Mouse (Mus musculus) heart, embryonic 11.5 days (tissue): Measurements from ENCODE around the gene Ccdc149. TPM values are rescaled to one million over a fixed set of nuclear protein-coding genes. Genes with fewer than 3 reads are reported as not detected.

Source experiments
- ATAC-seq: fragments of 200-750 bp; cut with Nextera tagmentation; replicated peaks from 2 replicates; pipeline ENCODE4 v1.8.0; 2017; ENCODE audit warnings: moderate library complexity; ENCODE audit not compliant: insufficient number of reproducible peaks, low FRiP score, low TSS enrichment
- H3K27ac ChIP-seq: fragments of 300-500 bp; sonication (generic); 2 replicates; pipeline ENCODE4 v1.5.1; 2014; ENCODE audit warnings: mild to moderate bottlenecking, low read depth, low read length
- H3K27me3 ChIP-seq: fragments of 300-500 bp; sonication (generic); 2 replicates; pipeline ENCODE4 v1.6.1; 2014; ENCODE audit warnings: mild to moderate bottlenecking, low read length, mixed read lengths; ENCODE audit not compliant: control insufficient read depth, insufficient read depth
- H3K36me3 ChIP-seq: fragments of 300-500 bp; sonication (generic); 2 replicates; pipeline ENCODE4 v1.6.1; 2014; ENCODE audit warnings: mild to moderate bottlenecking, low read length, moderate library complexity, mixed read lengths; ENCODE audit not compliant: control insufficient read depth, insufficient read depth
- H3K4me1 ChIP-seq: fragments of 300-500 bp; sonication (generic); 2 replicates; pipeline ENCODE4 v1.6.1; 2014; ENCODE audit warnings: low read length; ENCODE audit not compliant: control insufficient read depth, insufficient read depth
- H3K4me2 ChIP-seq: fragments of 300-500 bp; sonication (generic); 2 replicates; pipeline ENCODE4 v1.6.1; 2014; ENCODE audit warnings: mild to moderate bottlenecking, moderate library complexity
- H3K4me3 ChIP-seq: fragments of 300-500 bp; sonication (generic); 2 replicates; pipeline ENCODE4 v1.5.1; 2014; ENCODE audit warnings: low read depth, low read length
- H3K9ac ChIP-seq: fragments of 300-500 bp; sonication (generic); 2 replicates; pipeline ENCODE4 v1.6.1; 2014; ENCODE audit warnings: mild to moderate bottlenecking, low read depth, low read length, moderate library complexity
- H3K9me3 ChIP-seq: fragments of 300-500 bp; sonication (generic); replicated peaks from 2 replicates; pipeline ENCODE4 v1.6.1; 2016; ENCODE audit warnings: low read length; ENCODE audit not compliant: control insufficient read depth
- WGBS: fragments of 180-500 bp; shearing (Covaris S2); extraction: QIAGEN DNeasy Blood & Tissue Kit; methylation state at CpG from one replicate; pipeline ENCODE4 v1.1.7; 2014; ENCODE audit not compliant: insufficient replicate concordance; 5-methylcytosine and 5-hydroxymethylcytosine counted together
- polyA plus RNA-seq: library from polyadenylated mRNA; unstranded; fragments of >200 nt; fragmentation: Nextera tagmentation; extraction: Ambion mirVana; gene quantifications from 2 replicates; pipeline ENCODE4 v1.2.1, GENCODE M21; 2014

The Ccdc149 gene
- polyA plus RNA-seq, 1 experiment from 2014 or later = 1.8 TPM

DNA sequence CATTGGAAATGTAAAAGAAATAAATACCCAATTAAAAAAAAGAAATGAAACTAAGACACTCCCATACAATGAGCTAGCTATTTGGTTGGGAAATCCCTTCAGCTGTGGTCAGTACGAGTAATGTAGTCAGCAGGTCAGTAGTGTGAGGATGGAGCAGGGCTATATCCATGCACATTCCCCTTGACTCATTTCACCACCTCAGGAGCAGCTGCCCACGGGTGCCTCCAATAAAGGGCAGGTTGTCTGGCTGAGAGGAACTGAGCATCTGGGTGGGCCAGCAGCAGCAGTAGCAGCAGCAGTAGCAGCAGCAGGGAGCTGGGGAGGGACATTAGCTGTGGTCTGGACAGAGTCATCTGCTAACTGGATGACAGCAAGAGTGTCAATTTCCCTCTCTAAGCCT is 85.3 kb downstream of the Ccdc149 start:
- Histone ChIP-seq H3K27me3 (no peaks in the 10 kb centered on the region), H3K36me3 (no peaks in the 10 kb centered on the region), H3K9ac (no peak overlapping the region), H3K4me3 (no peak overlapping the region), H3K4me2 (no peak overlapping the region), H3K4me1 (no peaks in the 10 kb centered on the region), H3K27ac (no peak overlapping the region), H3K9me3 (peaks cover 4% of the 10 kb centered on the region; the same call in 1 of the 2 replicates)
- 48% methylated on average over 2 of the region's 2 CpGs for WGBS
- ATAC-seq = no peak

DNA sequence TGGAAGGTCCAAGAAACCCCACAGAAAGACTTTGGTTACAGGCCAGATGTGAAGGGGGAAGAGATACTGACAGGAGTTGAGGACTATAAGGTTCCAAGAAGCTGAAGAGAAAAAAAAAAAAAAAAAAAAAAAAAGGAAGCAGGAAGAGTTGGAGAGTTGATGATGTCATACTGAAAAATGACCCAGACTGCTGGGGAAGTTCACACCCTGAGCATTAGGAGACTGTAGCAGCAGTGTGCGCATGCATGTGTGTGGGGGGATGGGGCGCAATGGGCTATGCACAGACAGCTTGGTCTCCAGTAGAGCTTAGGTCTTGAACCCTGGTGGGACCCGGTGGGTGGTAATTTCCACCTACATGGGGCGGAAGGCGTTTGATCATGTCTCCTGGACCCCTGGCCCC is 87.6 kb downstream of the Ccdc149 start:
- Histone ChIP-seq H3K4me1 (no peaks in the 10 kb centered on the region), H3K4me3 (no peak overlapping the region), H3K27ac (no peak overlapping the region), H3K9ac (no peak overlapping the region), H3K36me3 (no peaks in the 10 kb centered on the region), H3K9me3 (no peaks in the 10 kb centered on the region), H3K27me3 (no peaks in the 10 kb centered on the region), H3K4me2 (no peak overlapping the region)
- 63% methylated on average over 5 of the region's 5 CpGs for WGBS
- ATAC-seq = no peak

DNA sequence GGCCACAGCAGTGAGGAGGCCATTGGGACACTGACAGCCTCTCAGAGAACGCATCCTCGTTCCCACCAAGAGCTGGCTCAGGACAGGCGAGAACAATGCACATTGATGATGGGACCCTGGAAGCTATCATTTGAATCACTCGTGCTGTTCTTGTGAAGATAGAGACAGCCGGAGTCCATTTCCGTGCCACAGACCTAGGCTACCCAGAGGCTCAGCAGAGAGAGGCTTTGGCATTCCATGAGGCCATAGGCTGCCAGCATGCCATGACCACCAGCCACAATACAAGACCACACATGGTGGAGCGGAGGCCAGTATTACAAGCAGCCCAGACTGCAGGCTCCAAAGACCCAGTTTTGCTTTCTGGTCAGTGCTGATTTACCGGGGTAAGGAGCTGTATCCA is 88.5 kb downstream of the Ccdc149 start:
- H3K27me3 ChIP-seq = no peaks in the 10 kb centered on the region
- no peaks in the 10 kb centered on the region for H3K4me1 ChIP-seq
- no peak overlapping the region for H3K4me2 ChIP-seq
- H3K36me3 ChIP-seq = no peaks in the 10 kb centered on the region
- no peak overlapping the region for H3K27ac ChIP-seq
- no peaks in the 10 kb centered on the region for H3K9me3 ChIP-seq
- WGBS = 75% methylated on average over 8 of the region's 8 CpGs
- no peak for ATAC-seq
- H3K9ac ChIP-seq = no peak overlapping the region
- H3K4me3 ChIP-seq = no peak overlapping the region

DNA sequence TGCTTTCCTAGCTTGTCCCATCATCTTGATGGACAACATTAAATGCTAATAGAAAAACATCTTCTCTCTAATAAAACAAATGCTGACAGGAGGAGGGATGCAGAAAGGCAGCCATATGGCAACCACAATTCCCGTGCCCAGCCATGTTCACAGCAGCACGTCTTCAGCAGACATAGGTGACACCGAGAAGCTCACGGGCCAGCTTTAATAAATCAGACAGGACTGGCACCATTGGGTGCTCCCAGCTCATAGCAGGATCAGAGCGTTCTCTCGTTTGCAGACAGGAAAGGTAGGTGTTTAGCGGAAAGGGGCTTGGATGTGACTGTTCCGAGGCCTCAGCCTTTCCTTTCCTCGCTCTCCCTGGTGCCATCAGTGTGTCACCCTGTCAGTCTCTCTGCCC is 95.5 kb downstream of the Ccdc149 start:
- H3K4me2 ChIP-seq = no peak overlapping the region
- no peak overlapping the region for H3K9ac ChIP-seq
- no peaks in the 10 kb centered on the region for H3K27me3 ChIP-seq
- no peaks in the 10 kb centered on the region for H3K9me3 ChIP-seq
- H3K27ac ChIP-seq = no peak overlapping the region
- H3K36me3 ChIP-seq = no peaks in the 10 kb centered on the region
- no peaks in the 10 kb centered on the region for H3K4me1 ChIP-seq
- no peak overlapping the region for H3K4me3 ChIP-seq
- no peak for ATAC-seq
- WGBS = 79% methylated on average over 9 of the region's 9 CpGs

DNA sequence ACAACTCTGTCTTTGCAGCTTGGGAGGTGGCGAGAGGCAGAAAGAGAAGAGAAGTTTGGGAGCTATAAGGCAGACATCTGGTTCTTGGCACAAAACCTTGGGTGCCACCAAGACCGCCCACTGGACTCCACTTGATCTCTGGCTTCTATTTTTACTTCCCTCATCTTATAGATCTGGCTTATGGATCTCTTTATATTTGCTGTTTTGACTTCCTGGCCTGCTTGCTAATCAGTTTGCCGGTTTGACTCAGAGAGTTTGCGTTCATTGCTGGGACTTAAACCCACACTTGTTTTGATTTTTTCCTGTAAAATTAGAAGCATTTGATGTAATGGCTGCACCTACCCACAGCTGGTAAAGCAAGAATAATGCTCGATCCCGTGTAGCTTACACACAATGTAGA is 100.4 kb downstream of the Ccdc149 start:
- no peak overlapping the region for H3K4me2 ChIP-seq
- H3K27ac ChIP-seq = no peak overlapping the region
- no peaks in the 10 kb centered on the region for H3K4me1 ChIP-seq
- no peaks in the 10 kb centered on the region for H3K36me3 ChIP-seq
- peaks cover 15% of the 10 kb centered on the region for H3K27me3 ChIP-seq
- no peak overlapping the region for H3K9ac ChIP-seq
- no peak for ATAC-seq
- 87% methylated on average over 6 of the region's 6 CpGs for WGBS
- H3K4me3 ChIP-seq = no peak overlapping the region
- no peaks in the 10 kb centered on the region for H3K9me3 ChIP-seq

DNA sequence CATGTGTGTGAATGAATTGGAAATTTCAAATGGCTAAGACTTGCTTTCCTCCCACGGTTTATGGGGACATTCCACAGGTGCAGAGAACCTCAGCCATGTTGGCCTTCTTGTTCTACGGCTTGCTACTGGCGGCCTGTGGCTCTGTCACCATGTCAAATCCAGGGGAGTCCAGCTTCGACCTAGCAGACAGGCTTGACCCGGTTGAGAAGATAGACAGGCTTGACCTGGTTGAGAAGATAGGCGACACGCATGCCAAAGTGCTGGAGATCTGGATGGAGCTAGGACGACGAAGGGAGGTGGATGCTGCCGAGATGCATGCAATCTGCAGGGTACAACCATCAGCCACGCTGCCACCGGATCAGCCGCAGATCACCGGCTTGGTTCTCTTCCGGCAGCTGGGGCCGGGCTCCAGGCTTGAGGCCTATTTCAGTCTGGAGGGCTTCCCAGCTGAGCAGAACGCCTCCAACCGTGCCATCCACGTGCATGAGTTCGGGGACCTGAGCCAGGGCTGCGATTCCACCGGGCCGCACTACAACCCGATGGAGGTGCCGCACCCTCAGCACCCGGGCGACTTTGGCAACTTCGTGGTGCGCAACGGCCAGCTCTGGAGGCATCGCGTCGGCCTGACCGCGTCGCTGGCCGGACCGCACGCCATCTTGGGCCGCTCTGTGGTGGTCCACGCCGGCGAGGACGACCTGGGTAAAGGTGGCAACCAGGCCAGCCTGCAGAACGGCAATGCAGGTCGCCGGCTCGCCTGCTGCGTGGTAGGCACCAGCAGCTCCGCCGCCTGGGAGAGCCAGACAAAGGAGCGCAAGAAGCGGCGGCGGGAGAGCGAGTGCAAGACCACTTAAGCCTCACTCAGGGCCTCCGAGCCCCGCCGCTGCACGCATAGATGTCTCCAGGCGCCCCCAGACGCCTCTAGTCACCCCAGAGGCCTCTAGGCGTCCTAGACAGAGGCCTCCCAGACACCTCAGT is 103.2 kb downstream of the Ccdc149 start:
- Histone ChIP-seq H3K9ac (peak overlapping the region; percentile 60), H3K36me3 (no peaks in the 10 kb centered on the region), H3K27me3 (peaks cover 15% of the 10 kb centered on the region), H3K4me2 (peak overlapping the region; percentile 72), H3K4me3 (peak overlapping the region; percentile 38), H3K27ac (no peak overlapping the region), H3K4me1 (peaks cover 8% of the 10 kb centered on the region), H3K9me3 (no peaks in the 10 kb centered on the region)
- 39% methylated on average over 63 of the region's 63 CpGs for WGBS
- no peak for ATAC-seq

DNA sequence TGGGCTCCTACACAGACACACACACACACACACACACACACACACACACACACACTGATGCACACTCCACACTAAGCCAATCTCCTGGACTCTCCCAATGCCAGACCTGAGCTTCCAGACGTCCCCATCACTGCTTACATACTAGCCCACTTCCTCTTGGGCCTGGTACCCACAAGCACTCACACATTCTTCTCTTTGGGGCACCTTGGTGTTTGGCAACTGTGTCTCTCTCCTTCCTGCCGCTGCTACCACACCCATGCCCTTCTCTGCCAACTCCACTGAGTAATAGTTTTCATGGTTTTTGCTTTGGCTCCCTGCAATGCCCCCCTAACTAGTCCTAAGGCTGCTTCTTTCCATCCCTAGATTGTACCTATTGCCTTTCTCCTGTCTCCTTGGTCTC is 104.7 kb downstream of the Ccdc149 start:
- Histone ChIP-seq H3K27me3 (peaks cover 15% of the 10 kb centered on the region), H3K4me1 (peaks cover 8% of the 10 kb centered on the region)

DNA sequence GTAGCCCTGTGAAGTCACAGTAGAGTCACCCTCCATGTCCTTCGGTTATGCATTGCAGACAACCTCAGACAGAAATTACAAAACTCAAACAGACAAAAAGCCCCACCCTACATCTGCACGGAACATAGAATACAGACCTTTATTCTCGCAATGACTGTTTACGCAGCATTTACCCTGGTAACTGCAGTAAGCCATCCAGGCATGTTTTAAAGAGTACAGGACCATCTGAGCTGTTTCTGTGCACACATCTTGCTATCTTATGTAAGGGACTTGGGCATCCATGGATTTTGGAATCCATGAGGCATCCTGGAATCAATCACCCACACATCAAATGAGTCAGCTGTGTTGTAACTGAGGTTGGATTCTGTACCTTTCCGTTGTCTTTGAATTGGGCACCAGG is 105.4 kb downstream of the Ccdc149 start:
- Histone ChIP-seq H3K4me2 (no peak overlapping the region), H3K4me1 (peaks cover 8% of the 10 kb centered on the region), H3K36me3 (no peaks in the 10 kb centered on the region), H3K9ac (no peak overlapping the region), H3K27ac (no peak overlapping the region), H3K4me3 (no peak overlapping the region), H3K27me3 (peaks cover 15% of the 10 kb centered on the region), H3K9me3 (no peaks in the 10 kb centered on the region)
- WGBS = 83% methylated on average over 5 of the region's 5 CpGs
- no peak for ATAC-seq

More for the DNA sequence above, 104.7 kb downstream of the Ccdc149 start:
- H3K9ac ChIP-seq = no peak overlapping the region
- ATAC-seq = no peak
- 58% methylated on average over 2 of the region's 2 CpGs for WGBS
- H3K36me3 ChIP-seq = no peaks in the 10 kb centered on the region
- H3K27ac ChIP-seq = no peak overlapping the region
- no peak overlapping the region for H3K4me2 ChIP-seq
- H3K4me3 ChIP-seq = no peak overlapping the region
- H3K9me3 ChIP-seq = no peaks in the 10 kb centered on the region

DNA sequence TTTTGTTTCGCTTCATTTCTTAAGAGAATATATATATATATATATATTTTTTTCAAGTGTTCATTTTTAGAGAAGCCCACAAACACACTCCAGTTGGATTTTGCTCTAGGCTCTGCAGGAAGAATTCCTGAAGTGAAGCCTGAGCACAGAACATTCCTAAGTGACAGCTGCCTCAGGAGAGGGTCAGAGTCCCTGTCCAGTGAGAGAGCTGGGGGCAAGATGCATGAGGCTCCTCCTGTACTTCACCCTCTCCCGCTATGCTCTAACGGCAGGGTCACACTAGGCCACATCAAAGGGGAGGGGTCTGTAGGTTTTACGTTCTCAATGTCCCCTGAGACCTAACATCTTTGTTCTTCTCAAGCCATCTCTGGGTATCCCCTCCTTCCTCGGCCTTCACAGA is 106.8 kb downstream of the Ccdc149 start:
- no peaks in the 10 kb centered on the region for H3K36me3 ChIP-seq
- no peak for ATAC-seq
- H3K4me1 ChIP-seq = peaks cover 12% of the 10 kb centered on the region
- H3K27ac ChIP-seq = no peak overlapping the region
- H3K9me3 ChIP-seq = no peaks in the 10 kb centered on the region
- no peak overlapping the region for H3K4me2 ChIP-seq
- peaks cover 8% of the 10 kb centered on the region; the same call in 1 of the 2 replicates for H3K27me3 ChIP-seq
- H3K9ac ChIP-seq = no peak overlapping the region
- no peak overlapping the region for H3K4me3 ChIP-seq
- WGBS = 48% methylated on average over 5 of the region's 5 CpGs
